24 mouse cellular contexts compared by ENCODE assay signal in the genomic region with DNA sequence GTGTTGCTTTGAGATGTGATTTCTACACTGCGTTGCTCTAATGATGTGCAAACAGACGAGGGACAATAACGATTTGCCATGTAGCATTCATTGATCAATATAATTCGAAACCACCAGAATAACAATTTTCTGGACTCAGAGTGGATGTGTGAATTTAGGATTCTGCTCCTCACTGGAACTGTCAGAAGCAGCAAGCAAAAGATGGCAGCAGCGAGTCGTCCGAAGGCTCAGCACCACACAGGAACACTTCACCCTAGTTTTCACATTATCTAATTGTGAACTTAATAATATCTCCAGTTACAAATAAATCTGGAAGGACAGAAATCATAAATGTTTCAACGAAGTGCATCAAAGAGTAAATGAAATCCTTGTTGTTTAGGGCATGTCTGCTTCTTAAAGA. TPM values are rescaled to one million over a fixed set of nuclear protein-coding genes. Genes with fewer than 3 reads are reported as not detected.
A peak's percentile ranks its signal among the peaks of the same experiment; 100 is the strongest.
DNase-seq lines count a peak whose midpoint lies in the region; ATAC-seq and TF ChIP-seq lines count a peak whose summit lies in the region.
"Had no signal": no experiment of that assay in that cellular context is flagged by ENCODE, and none has a peak within 500 bp of the region (broad histone marks: within the 10 kb centered on the region; RNA-seq: fewer than 3 reads in every experiment).

No protein-coding gene starts in this region.

- ATAC-seq in cerebellum, adult (ENCODE audit: insufficient number of reproducible peaks, low FRiP score, low TSS enrichment) = no peak
- ATAC-seq in midbrain, postnatal 0 days (ENCODE audit: low FRiP score) = no peak
- no peak for ATAC-seq in midbrain, embryonic 15.5 days (replicated peaks)
- ATAC-seq in CD4-positive, CD25-positive, alpha-beta regulatory T cell, adult 4 months = no peak
- ATAC-seq: forebrain, embryonic 16.5 days had no signal

- no peaks in the 10 kb centered on the region for H3K4me1 ChIP-seq in midbrain, postnatal 0 days (ENCODE audit: insufficient read depth, low read length)
- peaks cover 12% of the 10 kb centered on the region for H3K4me1 ChIP-seq in midbrain, embryonic 15.5 days
- H3K4me1 ChIP-seq: liver, embryonic 15.5 days had no signal

- TF ChIP-seq CTCF in midbrain, postnatal 0 days (IDR thresholded peaks at IDR 0.05) = peak; percentile 70
- TF ChIP-seq CTCF in brain, embryonic 14.5 days (IDR thresholded peaks at IDR 0.05; ENCODE audit: borderline replicate concordance, extremely low read depth, insufficient read depth, insufficient read length) = peak; percentile 37; the same call in 1 of the 2 replicates

- no peak overlapping the region for H3K4me2 ChIP-seq in midbrain, postnatal 0 days (ENCODE audit: low read depth, low read length, poor library complexity, severe bottlenecking)
- H3K4me2 ChIP-seq in midbrain, embryonic 15.5 days = no peak overlapping the region
- H3K4me2 ChIP-seq: embryonic facial prominence, embryonic 13.5 days; heart, embryonic 11.5 days; liver, embryonic 15.5 days; lung, embryonic 15.5 days; midbrain, embryonic 11.5 days had no signal

- DNase-seq in cerebellum, postnatal 14 days = peak; percentile 43 to 66
- DNase-seq in layer of hippocampus, adult 11-12 months (ENCODE audit: low spot score) = peak; percentile 42
- no peak for DNase-seq in layer of hippocampus, adult 9-11 months
- peak; percentile 37 for DNase-seq in midbrain, postnatal 0 days (ENCODE audit: low spot score)
- peak; percentile 58 for DNase-seq in brain, embryonic 14.5 days (ENCODE audit: low read depth)
- DNase-seq: adrenal gland, postnatal 36 days; cerebellum, adult 9-10 months; gastrocnemius, postnatal 14 days; kidney, adult 18-20 months; liver had no signal

- no peak overlapping the region for H3K9ac ChIP-seq in midbrain, postnatal 0 days (replicated peaks; ENCODE audit: low read length, poor library complexity, severe bottlenecking)
- H3K9ac ChIP-seq in midbrain, embryonic 15.5 days = no peak overlapping the region
- H3K9ac ChIP-seq: embryonic facial prominence, embryonic 13.5 days; liver, embryonic 15.5 days; lung, embryonic 15.5 days had no signal

- H3K27ac ChIP-seq in midbrain, postnatal 0 days (ENCODE audit: low read depth, low read length) = no peak overlapping the region
- no peak overlapping the region for H3K27ac ChIP-seq in midbrain, embryonic 15.5 days
- H3K27ac ChIP-seq: embryonic facial prominence, embryonic 13.5 days; hindbrain, embryonic 10.5 days; kidney, postnatal 0 days; limb, embryonic 10.5 days; liver, embryonic 15.5 days; lung, embryonic 15.5 days; macrophage had no signal

- no peaks in the 10 kb centered on the region for H3K36me3 ChIP-seq in midbrain, postnatal 0 days (ENCODE audit: insufficient read depth, low read length)
- no peaks in the 10 kb centered on the region for H3K36me3 ChIP-seq in midbrain, embryonic 15.5 days (replicated peaks)
- H3K36me3 ChIP-seq: embryonic facial prominence, embryonic 13.5 days; hindbrain, embryonic 10.5 days; limb, embryonic 10.5 days; liver, embryonic 15.5 days; lung, embryonic 15.5 days had no signal

- H3K27me3 ChIP-seq in midbrain, postnatal 0 days (ENCODE audit: insufficient read depth, low read length) = no peaks in the 10 kb centered on the region
- no peaks in the 10 kb centered on the region for H3K27me3 ChIP-seq in midbrain, embryonic 15.5 days (replicated peaks)

- no peak for TF ChIP-seq POLR2A in brain, embryonic 14.5 days (IDR thresholded peaks at IDR 0.05; ENCODE audit: borderline replicate concordance, extremely low read depth, insufficient read depth, insufficient read length, poor library complexity, severe bottlenecking)

- H3K4me3 ChIP-seq in midbrain, postnatal 0 days (ENCODE audit: low read depth, low read length) = no peak overlapping the region
- H3K4me3 ChIP-seq in midbrain, embryonic 15.5 days = no peak overlapping the region
- H3K4me3 ChIP-seq: embryonic facial prominence, embryonic 13.5 days; hindbrain, embryonic 10.5 days; limb, embryonic 10.5 days; liver, embryonic 15.5 days; lung, embryonic 15.5 days had no signal

- no peaks in the 10 kb centered on the region for H3K9me3 ChIP-seq in midbrain, postnatal 0 days (ENCODE audit: low read length)
- no peaks in the 10 kb centered on the region for H3K9me3 ChIP-seq in midbrain, embryonic 15.5 days
- H3K9me3 ChIP-seq: embryonic facial prominence, embryonic 13.5 days; hindbrain, embryonic 10.5 days; limb, embryonic 10.5 days; liver, embryonic 15.5 days; lung, embryonic 15.5 days had no signal

- WGBS in midbrain, postnatal 0 days = 65% methylated on average over 8 of the region's 8 CpGs
- 68% methylated on average over 8 of the region's 8 CpGs for WGBS in midbrain, embryonic 15.5 days

RNA-seq across cellular contexts. Expression of gene Ctnnd2, which starts 2.4 kb away (rescaled TPM):
- total RNA-seq in midbrain, postnatal 0 days (2014; rRNA removed) = 177 and 178 TPM in 2 replicates
- polyA plus RNA-seq in midbrain, postnatal 0 days (2015; fragmentation: Nextera tagmentation; extraction: Ambion mirVana) = 82.5 and 89.0 TPM in 2 replicates
- 72.2 and 73.2 TPM in 2 replicates for polyA plus RNA-seq in midbrain, embryonic 15.5 days (2015; fragmentation: Nextera tagmentation; extraction: Ambion mirVana)
- 57.9 and 105 TPM in 2 replicates for polyA plus RNA-seq in brain, embryonic 14.5 days (2012; rRNA removed)
- under 1 TPM in 1 of 2 experiments, not detected in 1; 0.54 TPM for polyA plus RNA-seq in CD4-positive, CD25-positive, alpha-beta regulatory T cell, adult 4 months (2017; shearing (Covaris generic))
- polyA plus RNA-seq: heart, postnatal 0 days had no signal

Comparison
In these comparisons a context has a peak if more than half of its experiments do, and no peak if none do; other contexts are left out.
1. RNA of gene Ctnnd2, which starts 2.4 kb away (polyA plus RNA-seq): 57.9 to 105 TPM in brain, embryonic 14.5 days, 82.5 to 89.0 TPM in midbrain, postnatal 0 days and 72.2 to 73.2 TPM in midbrain, embryonic 15.5 days; 0.54 TPM in CD4-positive, CD25-positive, alpha-beta regulatory T cell, adult 4 months; every median in the first group is over 10 times any median in the second.